Mouse (Mus musculus): ENCODE results near the gene Rspo1.
"Not testable (repeated sequence)": the region's sequence is repeated elsewhere in the genome, so short reads cannot be mapped to it uniquely, and the experiment has no call there.

Rspo1 gene

GRCm38 (mm10) chr4:124985671-124986602, at the start of gene Rspo1:
Gene Rspo1, plus strand, starts transcription at chr4:124986430.
- peak; percentile 23 for DNase-seq

- peak; percentile 99 for DNase-seq
Observed at GRCm38 (mm10) chr4:124936613-124937471, 49.4 kb upstream of the Rspo1 start, which contains the start of gene 9930104L06Rik. Gene 9930104L06Rik, plus strand, starts transcription at chr4:124937048.

GRCm38 (mm10) chr4:124939211-124939610, 47.0 kb upstream of the Rspo1 start, which contains the start of gene Cdca8:
Gene Cdca8, minus strand, starts transcription at chr4:124939311.
- DNase-seq = not testable (repeated sequence)

GRCm38 (mm10) chr4:124943022-124943421, 43.2 kb upstream of the Rspo1 start:
- DNase-seq = peak; percentile 88

GRCm38 (mm10) chr4:124943781-124944180, 42.4 kb upstream of the Rspo1 start:
- DNase-seq = no peak

- peak; percentile 15 for DNase-seq
Observed at GRCm38 (mm10) chr4:124944961-124945360, 41.3 kb upstream of the Rspo1 start.

GRCm38 (mm10) chr4:124949488-124949887, 36.7 kb upstream of the Rspo1 start:
- no peak for DNase-seq

GRCm38 (mm10) chr4:124950181-124951035, 35.8 kb upstream of the Rspo1 start:
- peak; percentile 23 for DNase-seq

GRCm38 (mm10) chr4:124951036-124951433, 35.2 kb upstream of the Rspo1 start:
- DNase-seq = peak; percentile 17

- peak; percentile 67 for DNase-seq
Observed at GRCm38 (mm10) chr4:124953546-124953945, 32.7 kb upstream of the Rspo1 start.

GRCm38 (mm10) chr4:124957284-124957683, 28.9 kb upstream of the Rspo1 start:
- DNase-seq = peak; percentile 33

GRCm38 (mm10) chr4:124959062-124959461, 27.2 kb upstream of the Rspo1 start:
- DNase-seq = peak; percentile 54

- no peak for DNase-seq
Observed at GRCm38 (mm10) chr4:124960940-124961339, 25.3 kb upstream of the Rspo1 start.

GRCm38 (mm10) chr4:124962576-124962975, 23.7 kb upstream of the Rspo1 start:
- DNase-seq = no peak

GRCm38 (mm10) chr4:124964912-124965599, 21.2 kb upstream of the Rspo1 start:
- no peak for DNase-seq

- DNase-seq = no peak
Observed at GRCm38 (mm10) chr4:124968711-124969110, 17.5 kb upstream of the Rspo1 start.

GRCm38 (mm10) chr4:124969219-124969848, 16.9 kb upstream of the Rspo1 start:
- no peak for DNase-seq

GRCm38 (mm10) chr4:124970194-124970593, 16.0 kb upstream of the Rspo1 start:
- no peak for DNase-seq

GRCm38 (mm10) chr4:124970677-124971076, 15.6 kb upstream of the Rspo1 start:
- DNase-seq = no peak

- DNase-seq = no peak
Observed at GRCm38 (mm10) chr4:124971094-124971493, 15.1 kb upstream of the Rspo1 start.

- DNase-seq = no peak
Observed at GRCm38 (mm10) chr4:124972316-124972715, 13.9 kb upstream of the Rspo1 start.
